Mouse (Mus musculus) frontal cortex, adult (tissue): ENCODE results near the gene Hamp.
A peak's percentile ranks its signal among the peaks of the same experiment; 100 is the strongest.
"Not testable (repeated sequence)": the region's sequence is repeated elsewhere in the genome, so short reads cannot be mapped to it uniquely, and the experiment has no call there.

Experiments
- ATAC-seq: cut with Nextera tagmentation; 2 replicates; pipeline ENCODE4 v1.9.2; 2017; ENCODE audit warnings: mild to moderate bottlenecking, moderate library complexity, mixed read lengths; ENCODE audit not compliant: low TSS enrichment

Hamp gene

DNA sequence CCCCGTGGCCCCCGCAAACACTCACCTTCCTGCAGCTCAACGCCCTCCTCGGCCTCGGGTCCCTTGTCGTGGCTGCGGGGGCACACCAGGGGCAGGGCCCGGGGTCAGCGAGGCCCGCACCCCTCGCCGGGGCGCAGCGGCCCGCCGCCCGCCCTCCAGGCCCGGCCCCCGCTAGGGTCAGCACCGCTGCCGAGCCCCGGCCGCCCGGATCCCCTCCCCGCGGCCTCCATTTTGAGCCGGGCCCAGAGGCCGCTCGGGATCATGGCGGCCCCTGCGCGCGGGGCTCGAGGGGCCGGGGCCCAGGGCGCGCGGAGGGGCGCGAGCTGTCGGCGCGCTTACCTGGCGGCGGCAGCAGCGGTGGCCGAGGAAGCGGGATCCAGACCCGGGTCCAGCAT lies 12.5 kb upstream of the Hamp start:
- ATAC-seq = no peak

DNA sequence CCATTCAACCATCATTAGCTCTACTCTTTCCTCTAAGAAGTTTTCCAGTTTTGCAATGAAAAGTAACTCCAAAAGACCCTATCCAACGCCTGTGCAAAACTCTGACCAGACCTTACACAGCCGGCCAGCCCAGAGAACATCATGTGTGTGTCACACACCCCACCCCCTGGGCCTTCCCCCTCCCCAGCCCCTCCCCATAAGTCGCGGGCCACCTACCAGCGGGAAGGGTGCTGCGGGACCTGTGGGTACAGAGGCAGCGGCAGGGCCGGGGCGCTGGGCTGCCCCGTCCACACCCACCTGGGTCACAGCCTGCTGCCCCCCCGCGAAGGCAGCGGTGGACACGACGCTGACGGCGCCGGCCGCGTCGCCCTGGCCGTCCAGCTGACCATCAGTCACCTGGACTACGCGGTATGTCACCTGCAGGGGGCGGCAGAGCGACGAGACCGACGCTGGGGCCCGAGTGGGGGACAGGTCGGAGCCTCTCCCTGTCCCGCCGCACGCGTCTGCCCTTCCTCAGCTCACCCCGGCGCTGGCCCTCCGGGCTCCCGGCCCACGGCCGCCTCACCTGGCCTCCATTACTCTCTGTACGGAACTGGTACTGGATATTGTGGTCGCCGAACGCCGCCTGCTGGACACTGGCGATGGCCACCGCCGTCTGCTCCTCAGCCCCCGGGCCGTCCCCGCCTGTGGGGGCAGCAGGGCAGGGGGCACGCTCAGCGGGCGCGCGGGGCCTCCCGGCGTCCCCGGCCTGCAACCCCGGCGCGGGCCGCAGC lies 11.9 kb upstream of the Hamp start:
- peak; percentile 35 for ATAC-seq

DNA sequence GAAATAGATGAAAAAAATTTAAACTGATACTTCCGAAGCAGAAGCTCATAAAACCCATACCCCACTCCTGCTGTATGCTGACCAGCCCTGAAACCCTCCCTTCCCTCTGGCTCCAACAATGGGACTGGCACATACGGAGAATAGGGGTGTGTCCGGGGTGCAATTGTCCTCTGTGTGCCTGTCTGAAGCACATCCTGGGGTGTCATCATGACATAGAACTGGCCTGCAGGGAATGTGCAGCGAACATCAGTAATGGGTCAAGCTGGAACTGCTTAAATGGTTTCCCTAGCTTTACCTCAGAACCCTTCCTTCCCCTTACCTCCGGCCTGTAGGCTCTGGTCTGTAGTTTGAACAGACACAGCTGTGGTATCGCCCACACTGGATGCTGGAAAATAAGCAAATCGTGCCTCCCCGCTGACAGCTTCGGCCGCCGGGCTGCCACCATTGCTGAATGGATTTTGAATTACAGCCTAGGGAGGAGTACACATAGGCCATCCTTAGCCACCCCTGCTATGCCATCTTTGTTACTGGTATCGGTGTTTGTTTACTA lies 11.2 kb upstream of the Hamp start:
- ATAC-seq = no peak

DNA sequence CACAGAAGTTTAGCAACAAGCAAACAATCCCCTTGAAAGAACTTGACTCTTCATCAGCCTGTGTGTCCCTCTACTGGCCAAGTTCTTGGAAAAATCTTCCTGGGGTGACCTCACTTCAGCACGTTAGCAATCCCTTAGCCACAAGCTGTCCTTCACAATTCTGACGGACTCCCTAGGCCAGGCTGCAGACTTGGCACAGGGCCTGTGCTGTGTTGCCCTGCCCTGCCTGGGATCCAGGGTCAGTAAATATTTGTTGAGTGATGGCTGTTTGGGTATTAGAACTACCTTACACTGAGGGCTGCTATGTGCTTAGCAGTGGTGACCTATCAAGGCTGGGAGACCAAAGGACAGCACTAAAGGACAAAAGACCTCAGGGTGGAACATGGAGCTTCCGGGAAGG lies 10.2 kb upstream of the Hamp start:
- no peak for ATAC-seq

DNA sequence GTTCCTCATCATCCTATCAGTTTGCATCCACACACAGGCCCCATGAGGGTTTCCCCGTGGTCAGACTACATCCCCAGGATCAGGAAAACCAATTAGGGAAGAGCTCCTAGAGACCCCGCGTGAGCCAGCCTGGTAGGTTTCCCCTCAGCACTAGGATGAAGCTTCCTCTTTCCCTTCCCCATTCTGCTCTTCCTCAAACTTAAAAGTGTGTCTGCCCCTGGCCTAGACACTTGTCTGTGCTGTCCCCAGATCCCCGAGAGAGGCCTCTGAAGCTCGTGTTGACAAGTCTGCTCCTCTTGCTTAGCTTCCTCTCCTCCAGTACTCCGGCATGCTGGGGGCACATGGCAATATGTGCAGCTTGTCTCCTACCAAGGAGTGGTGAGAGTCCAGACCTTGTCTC lies 9.6 kb upstream of the Hamp start:
- ATAC-seq = no peak

DNA sequence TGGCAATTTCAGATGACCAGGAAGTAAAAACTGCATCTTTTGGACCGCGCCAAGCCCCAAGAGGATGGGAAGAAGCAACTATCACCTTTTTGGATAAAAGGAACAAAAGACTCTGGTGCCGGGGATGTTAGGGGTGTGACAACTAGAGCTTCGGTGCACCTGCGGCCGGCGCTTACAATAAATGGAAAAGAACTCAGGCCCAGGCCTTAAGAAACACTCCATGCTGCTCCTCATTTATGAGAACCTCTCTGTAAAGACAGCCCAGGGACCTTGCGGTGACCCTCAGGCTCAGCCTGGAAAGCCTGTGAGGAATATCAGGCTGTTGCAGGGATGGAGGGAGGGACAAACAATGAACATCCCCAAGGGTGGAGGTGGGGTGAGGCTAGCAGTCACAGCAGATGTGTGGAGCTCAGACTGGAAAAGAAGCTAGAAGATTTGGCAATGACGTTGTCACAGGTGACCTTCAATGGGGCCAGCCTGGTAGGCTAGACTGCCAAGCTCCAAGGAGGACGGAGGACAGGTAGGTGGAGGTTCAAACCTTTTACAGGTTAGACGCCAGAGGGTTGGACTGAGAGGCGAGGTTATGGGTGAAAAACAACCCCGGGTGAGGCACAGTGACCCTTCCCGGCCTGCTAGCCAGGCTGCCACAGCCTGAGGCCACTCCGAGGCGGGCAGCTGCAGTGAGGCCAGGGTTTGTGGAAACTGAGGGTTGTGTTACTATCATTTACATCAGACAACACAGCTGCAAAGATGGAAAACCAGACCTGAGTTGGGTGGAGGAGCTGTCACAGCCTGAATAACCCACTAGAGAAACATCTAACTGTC lies 8.8 kb upstream of the Hamp start:
- no peak for ATAC-seq

DNA sequence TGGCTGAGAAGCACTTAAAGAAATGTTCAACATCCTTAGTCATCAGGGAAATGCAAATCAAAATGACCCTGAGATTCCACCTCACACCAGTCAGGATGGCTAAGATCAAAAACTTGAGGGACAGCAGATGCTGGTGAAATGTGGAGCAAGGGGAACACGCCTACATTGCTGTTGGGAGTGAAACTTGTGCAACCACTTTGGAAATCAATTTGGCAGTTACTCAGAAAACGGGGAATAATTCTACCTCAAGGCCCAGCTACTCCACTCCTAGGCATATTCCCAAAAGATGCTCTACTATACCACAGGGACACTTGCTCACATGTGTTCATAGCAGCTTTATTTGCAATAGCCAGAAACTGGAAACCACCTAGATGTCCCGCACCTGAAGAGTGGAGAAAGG lies 6.1 kb upstream of the Hamp start:
- not testable (repeated sequence) for ATAC-seq

DNA sequence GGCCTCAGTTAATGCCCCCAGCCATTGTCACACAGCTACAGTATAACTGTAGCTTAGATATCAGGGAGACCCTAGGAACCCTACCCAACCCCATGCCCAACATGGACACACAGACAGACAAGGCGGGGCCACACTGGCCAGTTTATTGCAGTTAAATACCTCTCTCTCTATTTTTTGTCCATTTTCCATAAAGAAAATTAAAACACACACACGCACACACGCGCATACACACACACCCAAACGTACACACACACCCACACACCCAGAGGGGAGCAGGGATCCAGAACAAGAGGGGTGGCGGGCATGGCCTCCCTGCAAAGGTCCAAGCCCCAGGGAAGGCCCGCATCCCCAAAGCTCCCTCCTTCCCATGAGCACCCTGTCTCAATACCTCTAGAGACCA lies 2.0 kb upstream of the Hamp start:
- no peak for ATAC-seq

DNA sequence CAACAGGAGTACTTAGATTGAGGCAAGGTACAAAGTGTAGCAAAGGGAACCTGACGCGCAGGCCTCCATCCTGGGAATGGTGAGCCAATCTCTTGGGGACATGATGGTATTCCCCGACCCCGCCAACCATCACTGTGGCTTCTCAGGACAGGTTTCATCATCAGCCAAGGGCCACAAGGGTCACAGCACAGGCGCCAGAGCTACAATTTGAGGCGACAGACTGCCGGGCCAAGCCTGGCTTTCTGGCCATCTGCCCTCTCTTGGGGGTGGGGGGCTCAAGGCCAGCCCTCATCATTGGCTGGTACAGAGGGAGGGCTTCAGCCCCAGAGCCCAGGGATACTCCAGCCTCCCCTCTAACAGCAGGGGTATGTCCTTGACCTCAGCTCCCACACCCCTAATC lies 1.6 kb upstream of the Hamp start:
- not testable (repeated sequence) for ATAC-seq

DNA sequence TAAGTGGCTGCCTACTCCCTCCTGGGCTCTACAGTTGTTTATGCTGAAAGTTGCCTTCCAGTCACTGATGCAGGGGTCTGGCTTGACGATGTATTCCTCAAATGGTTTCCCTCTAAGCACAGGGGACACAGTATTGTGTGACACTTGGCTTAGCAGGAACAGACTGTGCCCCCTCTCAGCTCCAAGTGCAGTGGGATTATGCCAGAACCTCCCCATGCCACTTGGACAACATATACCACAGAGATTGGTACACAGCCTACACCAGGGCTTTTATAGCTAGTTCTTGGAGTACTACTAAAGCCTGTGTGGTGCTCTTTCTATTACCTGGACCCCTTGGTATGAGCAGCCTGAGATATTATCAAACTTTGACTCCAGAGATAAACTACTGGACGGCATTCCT lies 874 bp upstream of the Hamp start:
- not testable (repeated sequence) for ATAC-seq

DNA sequence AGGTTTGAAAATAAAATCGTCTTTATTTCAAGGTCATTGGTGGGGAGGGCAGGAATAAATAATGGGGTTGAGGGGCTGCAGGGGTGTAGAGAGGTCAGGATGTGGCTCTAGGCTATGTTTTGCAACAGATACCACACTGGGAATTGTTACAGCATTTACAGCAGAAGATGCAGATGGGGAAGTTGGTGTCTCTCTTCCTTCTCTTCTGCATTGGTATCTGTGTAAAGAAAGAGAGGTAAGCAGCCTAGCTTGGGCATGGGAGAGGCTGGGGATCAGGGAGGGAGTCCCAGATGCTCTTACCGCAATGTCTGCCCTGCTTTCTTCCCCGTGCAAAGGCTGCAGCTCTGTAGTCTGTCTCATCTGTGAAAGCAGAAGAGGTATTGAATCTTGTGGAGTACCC lies 1.5 kb downstream of the Hamp start:
- not testable (repeated sequence) for ATAC-seq

DNA sequence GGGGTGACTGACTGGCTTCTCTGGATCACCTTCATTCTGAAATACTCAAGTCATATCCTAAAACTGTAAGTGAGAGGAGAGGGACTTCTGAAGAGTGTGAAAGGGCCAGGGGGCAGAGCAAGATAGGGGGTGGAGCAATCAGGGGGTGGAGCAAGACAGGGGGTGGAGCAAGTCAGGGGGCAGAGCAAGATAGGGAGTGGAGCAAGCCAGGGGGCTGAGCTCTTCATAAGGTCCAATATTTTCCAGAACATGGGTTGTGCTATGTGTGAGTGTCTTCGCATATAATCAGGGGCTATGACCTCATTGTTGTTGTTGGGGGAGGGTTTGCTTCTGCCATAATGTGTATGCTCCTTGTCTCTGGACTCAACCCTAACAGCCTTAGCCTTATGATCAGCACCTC lies 3.8 kb downstream of the Hamp start:
- not testable (repeated sequence) for ATAC-seq

DNA sequence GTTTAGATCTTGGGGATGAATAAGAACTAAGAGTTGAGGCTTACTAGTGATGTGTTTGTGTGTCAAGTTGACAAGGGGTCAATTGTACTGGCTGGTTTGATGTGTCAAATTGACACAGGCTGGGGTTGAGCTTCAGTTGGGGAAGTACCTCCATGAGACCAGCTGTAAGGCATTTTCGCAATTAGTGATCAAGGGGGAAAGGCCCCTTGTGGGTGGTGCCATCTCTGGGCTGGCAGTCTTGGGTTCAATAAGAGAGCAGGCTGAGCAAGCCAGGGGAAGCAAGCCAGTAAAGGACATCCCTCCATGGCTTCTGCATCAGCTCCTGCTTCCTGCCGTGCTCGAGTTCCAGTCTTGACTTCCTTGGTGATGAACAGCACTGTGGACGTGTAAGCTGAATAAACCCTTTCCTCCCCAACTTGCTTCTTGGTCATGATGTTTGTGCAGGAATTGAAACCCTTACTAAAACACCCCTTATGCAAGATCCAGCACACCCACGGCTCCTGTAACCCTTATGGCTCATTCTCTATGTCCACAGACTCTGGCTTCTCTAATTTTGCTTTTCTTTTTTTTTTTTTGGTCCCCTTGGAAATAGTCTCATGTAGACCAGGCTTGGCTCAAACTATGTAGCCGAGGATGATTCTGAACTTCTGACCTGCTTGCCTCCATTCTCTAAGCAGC lies 8.3 kb downstream of the Hamp start:
- ATAC-seq = not testable (repeated sequence)

DNA sequence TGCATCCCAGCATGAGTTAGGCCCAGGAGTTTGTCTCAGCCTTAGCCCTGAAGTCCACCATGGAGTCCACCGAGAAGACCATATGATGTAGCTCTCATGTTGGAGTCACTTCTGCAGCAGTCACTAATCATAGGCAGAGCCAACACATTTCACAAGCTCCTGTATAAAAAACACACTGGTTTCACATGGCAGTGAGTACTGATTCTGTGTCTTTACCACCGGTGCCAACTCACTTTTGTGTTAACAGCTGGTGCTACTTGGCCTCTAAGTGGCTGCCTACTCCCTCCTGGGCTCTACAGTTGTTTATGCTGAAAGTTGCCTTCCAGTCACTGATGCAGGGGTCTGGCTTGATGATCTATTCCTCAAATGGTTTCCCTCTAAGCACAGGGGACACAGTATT lies 19.3 kb downstream of the Hamp start, which contains the start of gene Hamp2:
Gene Hamp2 (minus strand): TSS at position 101 of the 400 bp plus-strand sequence.
- ATAC-seq = not testable (repeated sequence)

DNA sequence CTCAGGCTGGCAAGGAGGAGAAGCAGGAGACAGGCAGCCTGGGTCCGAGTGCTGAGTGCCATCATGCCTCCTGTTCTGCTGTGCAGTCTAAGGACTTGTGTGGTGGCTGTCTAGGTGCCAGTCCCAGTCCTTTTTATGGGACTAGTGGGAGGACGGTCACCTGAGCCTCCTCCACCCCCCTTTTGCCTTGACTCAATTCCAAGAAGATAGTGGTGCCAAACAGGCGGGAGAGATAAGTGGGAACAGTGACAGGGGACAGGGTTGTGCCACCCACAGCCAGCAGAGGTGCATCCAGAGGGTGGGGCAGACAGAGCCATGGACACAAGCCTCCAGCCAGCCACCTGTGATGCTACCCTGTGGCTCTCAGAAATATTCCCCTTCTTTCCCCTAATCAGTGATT lies 19.8 kb downstream of the Hamp start:
- ATAC-seq = no peak

DNA sequence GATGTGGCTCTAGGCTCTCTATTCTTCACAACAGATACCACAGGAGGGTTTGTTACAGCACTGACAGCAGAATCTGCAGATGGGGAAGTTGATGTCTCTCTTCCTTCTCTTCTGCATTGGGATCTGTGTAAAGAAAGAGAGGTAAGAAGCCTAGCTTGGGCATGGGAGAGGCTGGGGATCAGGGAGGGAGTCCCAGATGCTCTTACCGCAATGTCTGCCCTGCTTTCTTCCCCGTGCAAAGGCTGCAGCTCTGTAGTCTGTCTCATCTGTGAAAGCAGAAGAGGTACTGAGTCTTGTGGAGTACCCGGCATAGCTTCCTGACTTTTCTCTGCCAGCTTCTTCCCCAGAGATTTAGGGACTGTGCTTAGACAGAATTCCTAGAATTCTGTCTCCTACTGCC lies 21.3 kb downstream of the Hamp start:
- ATAC-seq = not testable (repeated sequence)

DNA sequence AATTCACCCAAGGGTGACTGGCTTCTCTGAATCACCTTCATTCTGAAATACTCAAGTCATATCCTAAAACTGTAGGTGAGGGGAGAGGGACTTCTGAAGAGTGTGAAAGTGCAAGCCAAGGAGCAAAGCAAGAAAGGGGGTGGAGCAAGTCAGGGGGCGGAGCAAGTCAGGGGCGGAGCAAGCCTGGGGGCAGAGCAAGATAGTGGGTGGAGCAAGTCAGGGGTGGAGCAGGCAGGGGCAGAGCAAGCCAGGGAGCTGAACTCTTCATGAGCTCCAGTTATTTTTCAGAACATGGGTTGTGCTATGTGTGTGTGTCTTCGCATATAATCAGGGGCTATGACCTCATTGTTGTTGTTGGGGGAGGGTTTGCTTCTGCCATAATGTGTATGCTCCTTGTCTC lies 23.6 kb downstream of the Hamp start:
- no peak for ATAC-seq

DNA sequence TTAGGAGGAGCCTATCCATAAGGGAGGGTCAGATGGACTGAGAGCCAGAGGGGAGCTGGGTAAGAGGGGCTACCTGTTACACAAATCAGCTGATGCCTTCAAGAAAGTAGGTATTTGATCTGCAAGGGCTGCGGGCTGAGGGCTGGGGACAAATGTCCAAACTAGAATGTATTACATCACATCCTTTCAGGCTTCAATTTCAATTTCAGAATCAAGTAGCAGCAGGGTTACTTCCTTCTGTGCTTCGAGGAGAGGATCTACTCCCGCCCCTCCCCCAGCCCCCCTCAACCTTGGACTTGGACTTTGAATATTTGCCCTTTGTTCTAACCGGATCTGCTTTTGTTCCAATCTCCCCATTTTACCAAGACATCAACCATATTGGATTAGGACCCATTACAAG lies 26.6 kb downstream of the Hamp start:
- no peak for ATAC-seq

DNA sequence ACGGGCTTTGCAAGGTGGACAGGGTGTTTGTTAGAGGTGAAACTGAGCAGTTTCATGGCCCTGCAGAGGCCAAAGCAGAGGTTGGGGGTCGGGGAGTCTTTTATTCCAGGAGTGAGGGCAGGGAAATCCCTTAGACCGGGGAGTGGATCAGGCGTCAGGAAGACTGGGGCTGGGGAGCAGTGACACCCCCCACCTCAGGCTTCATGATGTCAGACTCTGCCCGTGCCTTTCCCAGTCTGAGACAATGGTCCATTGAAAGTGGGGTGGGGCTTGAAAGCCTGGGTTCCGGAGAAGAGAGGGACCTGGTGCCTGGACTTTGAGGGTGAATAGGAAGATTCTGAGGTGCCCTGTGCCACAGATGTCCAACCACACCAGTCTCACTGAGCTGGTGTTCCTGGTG lies 27.1 kb downstream of the Hamp start:
- peak; percentile 44; the same call in 1 of the 2 replicates for ATAC-seq

DNA sequence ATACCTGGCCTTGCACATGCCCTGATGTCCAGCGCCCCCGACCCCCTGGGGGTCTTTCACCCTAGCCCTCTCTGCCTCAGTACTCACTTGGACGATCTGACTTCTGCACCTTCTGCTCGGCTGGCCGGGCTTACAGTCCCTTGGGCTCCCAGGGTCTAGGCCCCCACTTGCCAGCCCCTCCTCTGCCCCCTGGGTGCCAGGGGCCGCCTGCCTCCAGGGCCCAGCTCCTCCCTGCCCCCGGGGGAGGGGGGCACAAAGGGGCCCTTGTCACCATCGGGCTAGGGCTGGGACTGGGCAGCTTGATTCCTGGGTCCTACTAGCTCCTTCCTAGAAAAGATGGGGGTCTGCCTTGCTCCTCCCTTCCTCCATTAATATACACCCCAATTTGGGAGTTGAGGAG lies 29.1 kb downstream of the Hamp start, which contains the start of gene Mag:
Gene Mag (minus strand): TSS at position 142 of the 400 bp plus-strand sequence.
- ATAC-seq = peak; percentile 44

DNA sequence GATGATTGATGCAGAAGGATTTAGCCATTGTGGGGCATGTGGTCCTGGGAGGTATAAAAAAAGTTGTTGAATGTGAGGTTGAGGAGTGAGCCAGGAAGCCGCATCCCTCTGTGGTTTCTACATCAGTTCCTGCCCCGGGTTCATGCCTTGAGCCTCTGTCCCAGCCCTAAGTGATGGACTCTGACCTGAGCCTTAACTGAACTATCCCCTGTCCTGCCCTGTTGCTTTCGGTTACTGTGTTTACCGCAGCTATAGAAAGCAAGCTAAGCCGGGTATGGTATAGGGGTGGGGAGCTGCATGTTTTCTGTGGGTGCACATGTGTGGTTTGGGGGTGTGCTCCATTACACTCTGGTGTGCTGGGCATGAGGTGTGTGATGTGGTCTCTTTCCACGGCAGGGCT lies 34.1 kb downstream of the Hamp start:
- no peak for ATAC-seq

DNA sequence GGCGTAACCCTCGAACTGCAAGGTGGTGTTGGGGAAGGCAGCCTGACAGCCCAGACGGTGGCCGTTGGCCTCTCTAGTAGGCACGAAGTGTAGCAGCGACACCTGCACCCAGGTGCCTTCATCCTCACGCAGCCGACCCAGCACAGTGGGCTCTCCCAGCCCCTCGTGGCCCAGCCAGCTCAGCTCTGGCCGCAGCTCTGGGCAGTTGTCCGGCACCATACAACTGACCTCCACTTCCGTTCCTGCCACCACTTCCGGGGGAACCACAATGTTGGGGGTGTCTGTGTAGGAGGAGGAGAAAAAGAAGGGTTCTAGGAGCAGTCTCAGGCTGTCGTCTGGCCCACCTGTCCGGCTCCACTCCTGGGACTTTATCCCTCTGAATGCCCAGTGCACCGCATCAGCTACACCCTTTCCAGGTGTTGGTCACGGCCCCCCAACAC lies 34.8 kb downstream of the Hamp start:
- no peak for ATAC-seq
